Mouse (Mus musculus) bone marrow macrophage, adult 2 months (primary cell): Measurements from ENCODE around the gene Fabp3. TPM values are rescaled to one million over a fixed set of nuclear protein-coding genes. Genes with fewer than 3 reads are reported as not detected.

ENCODE experiments used
- H3K27ac ChIP-seq: 2 replicates; pipeline ENCODE4 v1.5.1; 2012; ENCODE audit warnings: low read depth, low read length; ENCODE audit not compliant: insufficient read depth
- H3K4me1 ChIP-seq: 2 replicates; pipeline ENCODE4 v1.6.1; 2012; ENCODE audit warnings: low read length; ENCODE audit not compliant: control insufficient read depth, insufficient read depth
- H3K4me3 ChIP-seq: 2 replicates; pipeline ENCODE4 v1.5.1; 2012; ENCODE audit warnings: mild to moderate bottlenecking, low read length, moderate library complexity; ENCODE audit not compliant: insufficient read depth
- CTCF ChIP-seq: IDR thresholded peaks from 2 replicates; pipeline ENCODE4 v1.5.1; 2012; ENCODE audit warnings: low read depth, mild to moderate bottlenecking, low read length, moderate library complexity
- POLR2A ChIP-seq: IDR thresholded peaks from 2 replicates; pipeline ENCODE4 v1.6.1; 2012; ENCODE audit warnings: mild to moderate bottlenecking, low read depth, low read length, borderline replicate concordance
- polyA plus RNA-seq: library from polyadenylated mRNA; stranded (reverse); fragments of >200 nt; gene quantifications from 2 replicates; pipeline ENCODE4 v1.2.4, GENCODE M21; 2012; ENCODE audit not compliant: missing spikeins, insufficient read depth, insufficient read length

Fabp3 gene
- polyA plus RNA-seq, 1 experiment, result 3.9 TPM

DNA sequence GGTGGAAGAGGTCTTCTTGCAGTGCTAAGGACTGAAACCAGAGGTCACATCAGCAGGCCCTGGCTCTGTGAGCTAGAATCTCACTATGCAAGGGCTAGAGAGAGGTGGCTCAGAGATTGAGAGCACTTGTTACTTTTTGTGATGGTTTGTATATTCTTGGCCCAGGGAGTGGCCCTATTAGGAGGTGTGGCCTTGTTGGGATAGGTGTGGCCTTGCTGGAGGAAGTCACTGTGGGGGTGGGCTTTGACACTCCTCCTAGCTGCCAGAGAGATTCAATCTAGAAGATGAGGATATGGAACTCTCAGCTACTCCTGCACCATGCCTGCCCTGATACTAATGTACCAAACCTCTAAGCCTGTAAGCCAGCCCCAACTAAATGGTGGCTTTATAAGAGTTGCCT lies 49.6 kb downstream of the Fabp3 start:
- TF ChIP-seq CTCF, result no peak
- no peak for TF ChIP-seq POLR2A
- Histone ChIP-seq H3K4me1 (peaks cover 17% of the 10 kb centered on the region), H3K4me3 (no peak overlapping the region), H3K27ac (no peak overlapping the region)

DNA sequence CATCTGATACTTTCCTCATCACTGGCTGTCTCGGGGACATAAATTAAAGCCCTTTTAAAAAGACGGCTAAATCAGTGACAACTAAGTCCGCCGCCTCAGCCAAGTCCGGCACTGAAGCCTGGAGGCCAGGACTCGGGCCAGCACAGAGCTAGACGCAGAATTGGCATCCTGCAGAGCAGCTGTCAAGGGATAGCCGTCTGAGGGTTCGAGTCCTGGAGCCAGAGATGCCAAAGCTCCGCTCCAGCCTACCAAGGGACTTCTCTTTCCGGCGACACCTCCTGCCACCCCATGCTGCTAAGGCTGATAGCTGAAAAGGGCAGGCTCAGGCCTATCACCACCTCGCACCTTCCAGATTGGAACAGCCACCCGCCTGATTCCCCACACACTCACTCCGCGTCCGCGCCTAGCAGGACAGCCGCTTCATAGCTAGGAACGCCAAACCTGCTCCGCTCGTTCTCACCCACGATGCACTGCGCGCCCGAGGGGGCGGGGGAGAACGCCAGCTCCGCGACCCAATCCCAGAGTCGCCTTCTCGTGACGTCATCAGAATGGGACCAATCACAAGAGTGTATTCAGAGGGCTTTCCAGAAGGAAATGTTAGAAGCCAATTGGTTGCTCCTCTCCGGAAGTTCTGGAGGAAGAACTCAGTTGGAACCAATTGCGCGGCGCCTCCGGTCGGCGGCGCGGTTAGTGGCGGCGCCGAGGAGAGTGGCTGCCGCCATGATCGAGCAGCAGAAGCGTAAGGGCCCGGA lies 51.3 kb downstream of the Fabp3 start, which contains the start of the genes Zcchc17 and Snrnp40:
Gene Zcchc17 (minus strand): TSS at position 458 of the 752 bp plus-strand sequence.
Gene Snrnp40 (plus strand): TSS at position 647 of the 752 bp plus-strand sequence.
- Histone ChIP-seq H3K27ac (peak within 1 kb of the TSS; percentile 67), H3K4me3 (peak within 1 kb of the TSS; percentile 99), H3K4me1 (peaks cover 17% of the 10 kb centered on the region)
- no peak for TF ChIP-seq CTCF
- peak; percentile 15; the same call in 1 of the 2 replicates for TF ChIP-seq POLR2A

- TF ChIP-seq CTCF (no peak), POLR2A (no peak)
- H3K4me1 ChIP-seq, result peaks cover 17% of the 10 kb centered on the region
- H3K4me3 ChIP-seq, result peak overlapping the region; percentile 82
- H3K27ac ChIP-seq, result 0 out of 2 replicates have a peak overlapping the region, but pooled peaks have one; percentile 19
Measured at GRCm38 (mm10) chr4:130360238-130360590, 51.8 kb downstream of the Fabp3 start.

Other genes starting within 250 kb of the Fabp3 start
- 41.4 and 44.1 TPM in 2 replicates for gene Pef1, start 206.0 kb upstream of the Fabp3 start, polyA plus RNA-seq
- gene Hcrtr1, start 169.2 kb upstream of the Fabp3 start, polyA plus RNA-seq, result not detected in 2 replicates
- gene Tinagl1, start 133.5 kb upstream of the Fabp3 start, polyA plus RNA-seq, result 0.58 and 0.92 TPM in 2 replicates
- gene Gm853, start 86.2 kb upstream of the Fabp3 start, polyA plus RNA-seq, result not detected in 2 replicates
- 1.0 and 1.3 TPM in 2 replicates for gene Serinc2, start 29.4 kb upstream of the Fabp3 start, polyA plus RNA-seq
- gene Gm10570, start 79 bp downstream of the Fabp3 start, polyA plus RNA-seq, result not detected in 2 replicates
- gene Zcchc17, start 51.3 kb downstream of the Fabp3 start, polyA plus RNA-seq, result 40.5 and 42.9 TPM in 2 replicates
- gene Snrnp40, start 51.5 kb downstream of the Fabp3 start, polyA plus RNA-seq, result 24.3 and 26.6 TPM in 2 replicates